Mouse (Mus musculus) midbrain, embryonic 10.5 days (tissue): ENCODE data around the gene Xxylt1. TPM values are rescaled to one million over a fixed set of nuclear protein-coding genes. Genes with fewer than 3 reads are reported as not detected.

ENCODE experiments used
- DNase-seq: peaks from one replicate; pipeline ENCODE4 v3.0.0-alpha.2; 2017; ENCODE audit warnings: low spot score
- H3K27ac ChIP-seq: fragments of 300-500 bp; sonication (generic); replicated peaks from 2 replicates; pipeline ENCODE4 v1.5.1; 2016; ENCODE audit warnings: mild to moderate bottlenecking
- H3K27me3 ChIP-seq: fragments of 300-500 bp; sonication (generic); 2 replicates; pipeline ENCODE4 v1.6.1; 2016; ENCODE audit warnings: low read depth, mild to moderate bottlenecking; ENCODE audit not compliant: poor library complexity, severe bottlenecking
- H3K36me3 ChIP-seq: fragments of 300-500 bp; sonication (generic); 2 replicates; pipeline ENCODE4 v1.6.1; 2016; ENCODE audit warnings: mild to moderate bottlenecking, moderate library complexity
- H3K4me1 ChIP-seq: fragments of 300-500 bp; sonication (generic); 2 replicates; pipeline ENCODE4 v1.6.1; 2016
- H3K4me3 ChIP-seq: fragments of 300-500 bp; sonication (generic); 2 replicates; pipeline ENCODE4 v1.5.1; 2016; ENCODE audit warnings: mild to moderate bottlenecking, moderate library complexity
- H3K9me3 ChIP-seq: fragments of 300-500 bp; sonication (generic); replicated peaks from 2 replicates; pipeline ENCODE4 v1.6.1; 2016; ENCODE audit warnings: mild to moderate bottlenecking
- whole genome bisulfite sequencing: fragments of 180-500 bp; shearing (Covaris S2); methylation state at CpG from one replicate; pipeline ENCODE4 v1.1.7; 2016; 5-methylcytosine and 5-hydroxymethylcytosine counted together
- polyA plus RNA-seq: library from polyadenylated mRNA; unstranded; fragments of >200 nt; fragmentation: Nextera tagmentation; extraction: Ambion mirVana; gene quantifications from 2 replicates; pipeline ENCODE4 v1.2.1, GENCODE M21; 2016

Xxylt1 gene
- polyA plus RNA-seq, 1 experiment from 2014 or later: 14.0 TPM

GRCm38 (mm10) chr16:31035651-31036245, 45.5 kb downstream of the Xxylt1 start:
- Histone ChIP-seq H3K27ac (no peak overlapping the region; the same call in 1 of the 2 replicates), H3K9me3 (no peaks in the 10 kb centered on the region), H3K36me3 (0 out of 2 replicates have a peak, but pooled peaks cover 6% of the 10 kb centered on the region)

GRCm38 (mm10) chr16:31035235-31035634, 46.0 kb downstream of the Xxylt1 start:
- no peaks in the 10 kb centered on the region for H3K27me3 ChIP-seq
- 72% methylated on average over 7 of the region's 7 CpGs for WGBS
- 0 out of 2 replicates have a peak, but pooled peaks cover 4% of the 10 kb centered on the region for H3K36me3 ChIP-seq
- H3K9me3 ChIP-seq: no peaks in the 10 kb centered on the region
- H3K4me3 ChIP-seq: no peak overlapping the region
- H3K27ac ChIP-seq: peak overlapping the region; percentile 81
- DNase-seq: no peak
- H3K4me1 ChIP-seq: peaks cover 45% of the 10 kb centered on the region

More at GRCm38 (mm10) chr16:31035651-31036245, 45.5 kb downstream of the Xxylt1 start:
- no peak for DNase-seq
- no peaks in the 10 kb centered on the region for H3K27me3 ChIP-seq
- WGBS: 91% methylated on average over 8 of the region's 8 CpGs
- no peak overlapping the region for H3K4me3 ChIP-seq
- peaks cover 39% of the 10 kb centered on the region for H3K4me1 ChIP-seq

GRCm38 (mm10) chr16:31034051-31034450, 47.2 kb downstream of the Xxylt1 start:
- peak; percentile 44 for DNase-seq
- WGBS: 25% methylated on average over 3 of the region's 3 CpGs
- Histone ChIP-seq H3K27me3 (no peaks in the 10 kb centered on the region), H3K36me3 (0 out of 2 replicates have a peak, but pooled peaks cover 4% of the 10 kb centered on the region), H3K9me3 (no peaks in the 10 kb centered on the region), H3K4me1 (peaks cover 56% of the 10 kb centered on the region), H3K4me3 (no peak overlapping the region), H3K27ac (peak overlapping the region; percentile 81)

GRCm38 (mm10) chr16:31029739-31030485, 51.3 kb downstream of the Xxylt1 start:
- 76% methylated on average over 11 of the region's 11 CpGs for WGBS
- H3K27me3 ChIP-seq: no peaks in the 10 kb centered on the region
- H3K27ac ChIP-seq: peak overlapping the region; percentile 75
- H3K36me3 ChIP-seq: 0 out of 2 replicates have a peak, but pooled peaks cover 4% of the 10 kb centered on the region
- no peak overlapping the region for H3K4me3 ChIP-seq
- peak; percentile 36 for DNase-seq
- H3K9me3 ChIP-seq: no peaks in the 10 kb centered on the region
- H3K4me1 ChIP-seq: peaks cover 48% of the 10 kb centered on the region

GRCm38 (mm10) chr16:31027675-31028074, 53.6 kb downstream of the Xxylt1 start:
- Histone ChIP-seq H3K27ac (no peak overlapping the region), H3K9me3 (no peaks in the 10 kb centered on the region), H3K36me3 (0 out of 2 replicates have a peak, but pooled peaks cover 2% of the 10 kb centered on the region), H3K27me3 (no peaks in the 10 kb centered on the region), H3K4me3 (no peak overlapping the region), H3K4me1 (peaks cover 50% of the 10 kb centered on the region)
- DNase-seq: no peak

GRCm38 (mm10) chr16:31025516-31025915, 55.7 kb downstream of the Xxylt1 start:
- DNase-seq: no peak
- H3K4me1 ChIP-seq: peaks cover 54% of the 10 kb centered on the region
- H3K4me3 ChIP-seq: no peak overlapping the region

GRCm38 (mm10) chr16:31024997-31025396, 56.2 kb downstream of the Xxylt1 start:
- no peaks in the 10 kb centered on the region for H3K9me3 ChIP-seq
- peaks cover 49% of the 10 kb centered on the region for H3K4me1 ChIP-seq
- no peaks in the 10 kb centered on the region for H3K27me3 ChIP-seq
- H3K27ac ChIP-seq: no peak overlapping the region; the same call in 1 of the 2 replicates
- H3K36me3 ChIP-seq: no peaks in the 10 kb centered on the region
- no peak for DNase-seq
- WGBS: 88% methylated on average over 4 of the region's 4 CpGs
- no peak overlapping the region for H3K4me3 ChIP-seq

More at GRCm38 (mm10) chr16:31025516-31025915, 55.7 kb downstream of the Xxylt1 start:
- H3K27me3 ChIP-seq: no peaks in the 10 kb centered on the region
- no peaks in the 10 kb centered on the region for H3K9me3 ChIP-seq
- no peaks in the 10 kb centered on the region for H3K36me3 ChIP-seq
- WGBS: 91% methylated on average over 7 of the region's 7 CpGs
- H3K27ac ChIP-seq: no peak overlapping the region

- Histone ChIP-seq H3K4me3 (no peak overlapping the region), H3K27me3 (no peaks in the 10 kb centered on the region), H3K27ac (peak overlapping the region; percentile 69), H3K36me3 (no peaks in the 10 kb centered on the region), H3K9me3 (no peaks in the 10 kb centered on the region), H3K4me1 (peaks cover 41% of the 10 kb centered on the region)
- no peak for DNase-seq
- WGBS: 57% methylated on average over 7 of the region's 7 CpGs
Measured at GRCm38 (mm10) chr16:31024221-31024620, 57.0 kb downstream of the Xxylt1 start.

GRCm38 (mm10) chr16:31023803-31024202, 57.4 kb downstream of the Xxylt1 start:
- Histone ChIP-seq H3K27ac (peak overlapping the region; percentile 69), H3K4me1 (peaks cover 38% of the 10 kb centered on the region), H3K27me3 (no peaks in the 10 kb centered on the region), H3K9me3 (no peaks in the 10 kb centered on the region), H3K36me3 (no peaks in the 10 kb centered on the region), H3K4me3 (no peak overlapping the region)
- 60% methylated on average over 8 of the region's 8 CpGs for WGBS
- no peak for DNase-seq

GRCm38 (mm10) chr16:31022287-31022686, 58.9 kb downstream of the Xxylt1 start:
- peaks cover 38% of the 10 kb centered on the region for H3K4me1 ChIP-seq
- DNase-seq: no peak
- 67% methylated on average over 5 of the region's 5 CpGs for WGBS
- no peaks in the 10 kb centered on the region for H3K36me3 ChIP-seq
- no peak overlapping the region for H3K4me3 ChIP-seq
- H3K27me3 ChIP-seq: no peaks in the 10 kb centered on the region
- H3K9me3 ChIP-seq: no peaks in the 10 kb centered on the region
- no peak overlapping the region for H3K27ac ChIP-seq

GRCm38 (mm10) chr16:31019514-31019913, 61.7 kb downstream of the Xxylt1 start:
- DNase-seq: no peak
- peaks cover 31% of the 10 kb centered on the region for H3K4me1 ChIP-seq
- WGBS: 90% methylated on average over 3 of the region's 3 CpGs
- no peaks in the 10 kb centered on the region for H3K9me3 ChIP-seq
- 0 out of 2 replicates have a peak overlapping the region, but pooled peaks have one; percentile 1 for H3K27ac ChIP-seq
- no peaks in the 10 kb centered on the region for H3K36me3 ChIP-seq
- H3K27me3 ChIP-seq: no peaks in the 10 kb centered on the region
- H3K4me3 ChIP-seq: no peak overlapping the region

- DNase-seq: no peak
- Histone ChIP-seq H3K27ac (no peak overlapping the region), H3K36me3 (no peaks in the 10 kb centered on the region), H3K4me3 (no peak overlapping the region), H3K27me3 (no peaks in the 10 kb centered on the region), H3K9me3 (no peaks in the 10 kb centered on the region), H3K4me1 (peaks cover 20% of the 10 kb centered on the region)
- 97% methylated on average over 10 of the region's 10 CpGs for WGBS
Measured at GRCm38 (mm10) chr16:31017687-31018413, 63.4 kb downstream of the Xxylt1 start.
